Mouse (Mus musculus) stomach, postnatal 0 days (tissue): ENCODE results near the gene Itga1.

Experiments
- CTCF ChIP-seq: IDR thresholded peaks from 2 replicates; pipeline ENCODE4 v1.5.1; 2016; ENCODE audit warnings: antibody characterized with exemption, low read depth, mild to moderate bottlenecking, moderate library complexity
- EP300 ChIP-seq: optimal IDR thresholded peaks from 2 replicates; pipeline ENCODE3; 2016; ENCODE audit warnings: antibody characterized with exemption

GRCm38 (mm10) chr13:115149849-115150248 lies 48.1 kb upstream of the Itga1 start:
- TF ChIP-seq CTCF (no peak), EP300 (no peak)
